Mouse (Mus musculus): ENCODE results near the gene Cd38. TPM values are rescaled to one million over a fixed set of nuclear protein-coding genes. Genes with fewer than 3 reads are reported as not detected.

Cd38 gene
- polyA plus RNA-seq, 1 experiment from 2014 or later = 14.2 TPM

DNA sequence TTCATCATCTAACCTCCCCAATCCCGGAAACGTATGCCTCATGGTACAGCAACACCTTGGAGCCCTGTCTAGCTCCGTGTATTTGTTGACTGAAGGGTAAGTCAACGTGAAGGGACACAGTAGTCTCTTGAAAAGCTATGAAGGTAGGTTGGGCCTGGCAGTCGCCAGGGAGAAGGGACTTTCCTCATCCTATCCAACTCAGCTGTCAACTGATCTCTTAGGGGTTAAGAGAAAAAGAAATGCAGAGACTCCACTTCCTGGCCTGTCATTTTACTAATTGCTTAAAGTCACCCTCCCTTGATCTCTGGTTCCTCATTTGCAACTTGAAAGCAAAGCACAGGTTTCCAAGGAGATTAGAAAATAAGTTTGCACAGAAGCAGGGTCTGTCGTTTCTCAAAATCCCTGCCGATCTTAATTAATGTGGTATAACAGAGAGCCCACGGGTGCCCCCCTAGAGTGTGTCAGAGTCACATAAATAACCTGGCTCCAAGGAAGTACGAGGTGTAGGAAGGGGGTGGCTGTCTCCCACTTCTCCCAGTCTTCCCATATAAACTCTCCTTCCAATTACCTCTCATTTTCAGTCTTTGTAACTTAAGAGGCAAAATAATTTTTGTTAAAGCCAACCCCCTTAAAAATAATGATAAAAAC lies 79.1 kb downstream of the Cd38 start:
- H3K4me3 ChIP-seq (replicated peaks; ENCODE audit: low read length) = peak overlapping the region; percentile 31; the same call in 1 of the 2 replicates
- 18% methylated on average over 9 of the region's 9 CpGs for WGBS
- no peak; the same call in 1 of the 2 replicates for ATAC-seq (ENCODE audit: insufficient read depth, low FRiP score)

GRCm38 (mm10) chr5:43948111-43948743 lies 79.9 kb downstream of the Cd38 start:
- Histone ChIP-seq H3K27me3 (ENCODE audit: control insufficient read depth, insufficient read depth, low read length) (no peaks in the 10 kb centered on the region), H3K4me1 (ENCODE audit: control insufficient read depth, insufficient read depth, low read length) (peaks cover 12% of the 10 kb centered on the region), H3K27ac (ENCODE audit: low read length) (peak overlapping the region; percentile 98), H3K9ac (ENCODE audit: low read length) (peak overlapping the region; percentile 0; the same call in 1 of the 2 replicates), H3K9me3 (replicated peaks; ENCODE audit: control insufficient read depth, low read length) (no peaks in the 10 kb centered on the region), H3K4me2 (ENCODE audit: low read depth, low read length) (peak overlapping the region; percentile 56), H3K4me3 (replicated peaks; ENCODE audit: low read length) (peak overlapping the region; percentile 31), H3K36me3 (ENCODE audit: control insufficient read depth, insufficient read depth, low read length) (no peaks in the 10 kb centered on the region)
- WGBS = 2% methylated on average over 27 of the region's 27 CpGs
- peak; percentile 96 for ATAC-seq (ENCODE audit: insufficient read depth, low FRiP score)

More for the DNA sequence above, 79.1 kb downstream of the Cd38 start:
- Histone ChIP-seq H3K4me1 (ENCODE audit: control insufficient read depth, insufficient read depth, low read length) (peaks cover 12% of the 10 kb centered on the region), H3K27me3 (ENCODE audit: control insufficient read depth, insufficient read depth, low read length) (no peaks in the 10 kb centered on the region), H3K9ac (ENCODE audit: low read length) (0 out of 2 replicates have a peak overlapping the region, but pooled peaks have one; percentile 27), H3K36me3 (ENCODE audit: control insufficient read depth, insufficient read depth, low read length) (no peaks in the 10 kb centered on the region), H3K27ac (ENCODE audit: low read length) (peak overlapping the region; percentile 98), H3K4me2 (ENCODE audit: low read depth, low read length) (peak overlapping the region; percentile 56), H3K9me3 (replicated peaks; ENCODE audit: control insufficient read depth, low read length) (no peaks in the 10 kb centered on the region)

GRCm38 (mm10) chr5:43948748-43949275 lies 80.5 kb downstream of the Cd38 start:
- Histone ChIP-seq H3K27me3 (ENCODE audit: control insufficient read depth, insufficient read depth, low read length) (no peaks in the 10 kb centered on the region), H3K27ac (ENCODE audit: low read length) (peak overlapping the region; percentile 98), H3K9ac (ENCODE audit: low read length) (peak overlapping the region; percentile 64), H3K4me3 (replicated peaks; ENCODE audit: low read length) (peak overlapping the region; percentile 31), H3K4me2 (ENCODE audit: low read depth, low read length) (peak overlapping the region; percentile 56), H3K36me3 (ENCODE audit: control insufficient read depth, insufficient read depth, low read length) (no peaks in the 10 kb centered on the region), H3K9me3 (replicated peaks; ENCODE audit: control insufficient read depth, low read length) (no peaks in the 10 kb centered on the region), H3K4me1 (ENCODE audit: control insufficient read depth, insufficient read depth, low read length) (peaks cover 12% of the 10 kb centered on the region)
- WGBS = 1% methylated on average over 8 of the region's 8 CpGs
- peak; percentile 54; the same call in 1 of the 2 replicates for ATAC-seq (ENCODE audit: insufficient read depth, low FRiP score)

- Histone ChIP-seq H3K4me3 (replicated peaks; ENCODE audit: low read length) (no peak overlapping the region), H3K4me2 (ENCODE audit: low read depth, low read length) (no peak overlapping the region), H3K9ac (ENCODE audit: low read length) (no peak overlapping the region), H3K27ac (ENCODE audit: low read length) (no peak overlapping the region), H3K36me3 (ENCODE audit: control insufficient read depth, insufficient read depth, low read length) (no peaks in the 10 kb centered on the region), H3K27me3 (ENCODE audit: control insufficient read depth, insufficient read depth, low read length) (no peaks in the 10 kb centered on the region), H3K9me3 (replicated peaks; ENCODE audit: control insufficient read depth, low read length) (no peaks in the 10 kb centered on the region), H3K4me1 (ENCODE audit: control insufficient read depth, insufficient read depth, low read length) (peaks cover 8% of the 10 kb centered on the region; the same call in 1 of the 2 replicates)
- no peak for ATAC-seq (ENCODE audit: insufficient read depth, low FRiP score)
- WGBS = 48% methylated on average over 1 of the region's 1 CpGs
Observed at GRCm38 (mm10) chr5:43953241-43953640, 84.9 kb downstream of the Cd38 start.

- no peak overlapping the region for H3K4me3 ChIP-seq (replicated peaks; ENCODE audit: low read length)
- H3K4me2 ChIP-seq (ENCODE audit: low read depth, low read length) = no peak overlapping the region
- H3K27ac ChIP-seq (ENCODE audit: low read length) = no peak overlapping the region
- H3K9me3 ChIP-seq (replicated peaks; ENCODE audit: control insufficient read depth, low read length) = no peaks in the 10 kb centered on the region
- H3K27me3 ChIP-seq (ENCODE audit: control insufficient read depth, insufficient read depth, low read length) = no peaks in the 10 kb centered on the region
- H3K36me3 ChIP-seq (ENCODE audit: control insufficient read depth, insufficient read depth, low read length) = no peaks in the 10 kb centered on the region
- WGBS = 86% methylated on average over 3 of the region's 3 CpGs
- ATAC-seq (ENCODE audit: insufficient read depth, low FRiP score) = no peak
- no peaks in the 10 kb centered on the region for H3K4me1 ChIP-seq (ENCODE audit: control insufficient read depth, insufficient read depth, low read length)
- no peak overlapping the region for H3K9ac ChIP-seq (ENCODE audit: low read length)
Observed at GRCm38 (mm10) chr5:43959884-43960440, 91.6 kb downstream of the Cd38 start.

- H3K36me3 ChIP-seq (ENCODE audit: control insufficient read depth, insufficient read depth, low read length) = no peaks in the 10 kb centered on the region
- H3K27me3 ChIP-seq (ENCODE audit: control insufficient read depth, insufficient read depth, low read length) = no peaks in the 10 kb centered on the region
- H3K4me3 ChIP-seq (replicated peaks; ENCODE audit: low read length) = no peak overlapping the region
- 90% methylated on average over 3 of the region's 3 CpGs for WGBS
- no peak overlapping the region for H3K27ac ChIP-seq (ENCODE audit: low read length)
- no peaks in the 10 kb centered on the region for H3K9me3 ChIP-seq (replicated peaks; ENCODE audit: control insufficient read depth, low read length)
- H3K9ac ChIP-seq (ENCODE audit: low read length) = no peak overlapping the region
- H3K4me1 ChIP-seq (ENCODE audit: control insufficient read depth, insufficient read depth, low read length) = no peaks in the 10 kb centered on the region
- no peak for ATAC-seq (ENCODE audit: insufficient read depth, low FRiP score)
- no peak overlapping the region for H3K4me2 ChIP-seq (ENCODE audit: low read depth, low read length)
Observed at GRCm38 (mm10) chr5:43961056-43961455, 92.7 kb downstream of the Cd38 start.

Other genes starting within 250 kb of the Cd38 start
- gene Cc2d2a, start 206.2 kb upstream of the Cd38 start, polyA plus RNA-seq (2015; fragmentation: Nextera tagmentation; extraction: Ambion mirVana) = 9.4 and 10.5 TPM in 2 replicates
- gene Bst1, start 49.7 kb upstream of the Cd38 start, polyA plus RNA-seq (2015; fragmentation: Nextera tagmentation; extraction: Ambion mirVana) = 3.0 and 5.1 TPM in 2 replicates
- gene Fbxl5, start 46.9 kb upstream of the Cd38 start, polyA plus RNA-seq (2015; fragmentation: Nextera tagmentation; extraction: Ambion mirVana) = 58.7 and 62.1 TPM in 2 replicates
- gene Gm7879, start 44.6 kb downstream of the Cd38 start, polyA plus RNA-seq (2015; fragmentation: Nextera tagmentation; extraction: Ambion mirVana) = 0.85 and 2.9 TPM in 2 replicates
- gene Fgfbp1, start 113.2 kb downstream of the Cd38 start, polyA plus RNA-seq (2015; fragmentation: Nextera tagmentation; extraction: Ambion mirVana) = 112 and 154 TPM in 2 replicates
- gene Prom1, start 233.5 kb downstream of the Cd38 start, polyA plus RNA-seq (2015; fragmentation: Nextera tagmentation; extraction: Ambion mirVana) = 61.3 and 79.0 TPM in 2 replicates

Measured in stomach, embryonic 16.5 days (tissue).